ENCODE assay signal across 25 mouse cellular contexts in the genomic region with DNA sequence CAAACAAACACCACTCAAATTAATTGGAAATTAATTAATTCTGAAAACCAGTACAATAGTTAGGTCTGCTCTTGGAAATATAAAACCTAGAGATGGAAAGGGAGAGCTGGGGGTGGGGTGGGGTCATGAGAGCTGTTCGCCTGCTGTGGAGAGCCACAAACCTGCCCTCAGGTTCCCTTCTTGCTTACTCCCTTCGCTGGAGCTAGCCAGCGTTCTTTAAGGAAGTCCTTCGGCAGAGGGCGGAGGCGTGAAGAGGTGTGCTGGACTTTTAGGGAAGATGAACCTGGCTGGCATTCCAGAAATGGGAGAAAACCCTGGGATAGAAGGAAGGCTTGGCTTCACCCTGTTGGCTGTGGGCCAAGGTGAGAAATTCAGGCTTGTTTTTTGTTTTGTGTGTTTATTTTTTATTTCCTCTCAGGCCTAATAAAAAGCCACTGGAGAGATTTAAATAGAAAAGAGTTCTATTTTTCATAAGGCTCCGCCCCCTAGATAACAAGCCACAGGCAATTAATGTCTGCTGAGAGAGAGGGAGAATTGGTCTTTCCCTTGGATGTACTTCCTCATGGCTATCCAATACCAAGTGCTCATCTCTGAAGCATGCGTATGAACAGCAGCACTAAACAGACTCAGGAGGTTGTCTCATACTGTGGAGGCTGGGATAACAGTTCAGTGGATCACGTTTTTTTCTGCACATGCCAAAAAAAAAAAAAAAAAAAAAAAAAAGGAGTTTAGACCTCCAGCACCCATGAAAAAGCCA. TPM values are rescaled to one million over a fixed set of nuclear protein-coding genes. Genes with fewer than 3 reads are reported as not detected.
DNase-seq lines count a peak whose midpoint lies in the region; ATAC-seq and TF ChIP-seq lines count a peak whose summit lies in the region.
"Had no signal": no experiment of that assay in that cellular context is flagged by ENCODE, and none has a peak within 500 bp of the region (broad histone marks: within the 10 kb centered on the region; RNA-seq: fewer than 3 reads in every experiment).

No protein-coding gene starts in this region.

- TF ChIP-seq EP300 in lung, postnatal 0 days (IDR thresholded peaks at IDR 0.05) = no peak

- no peaks in the 10 kb centered on the region for H3K27me3 ChIP-seq in lung, embryonic 16.5 days (ENCODE audit: control insufficient read depth, insufficient read depth, low read depth, low read length)
- H3K27me3 ChIP-seq in lung, postnatal 0 days (replicated peaks; ENCODE audit: insufficient read depth, low read length) = no peaks in the 10 kb centered on the region
- no peaks in the 10 kb centered on the region for H3K27me3 ChIP-seq in myocyte (ENCODE audit: control insufficient read depth, insufficient read depth, insufficient read length)
- H3K27me3 ChIP-seq: embryonic facial prominence, embryonic 15.5 days had no signal

- TF ChIP-seq POLR2A in myocyte (IDR thresholded peaks at IDR 0.05; ENCODE audit: insufficient read length, low read depth) = no peak

- no peak overlapping the region for H3K27ac ChIP-seq in lung, embryonic 16.5 days (ENCODE audit: low read length)
- no peak overlapping the region for H3K27ac ChIP-seq in lung, postnatal 0 days (ENCODE audit: low read length)
- H3K27ac ChIP-seq: embryonic facial prominence, embryonic 15.5 days; forebrain, embryonic 10.5 days; gastrocnemius, adult 2 months; heart, adult 2 months; hindbrain, embryonic 10.5 days; hindbrain, embryonic 14.5 days had no signal

- H3K9me3 ChIP-seq in lung, embryonic 16.5 days (ENCODE audit: control insufficient read depth, low read length) = no peaks in the 10 kb centered on the region
- no peaks in the 10 kb centered on the region for H3K9me3 ChIP-seq in lung, postnatal 0 days (ENCODE audit: low read length)
- H3K9me3 ChIP-seq: embryonic facial prominence, embryonic 15.5 days; forebrain, embryonic 10.5 days; G1E; heart, embryonic 12.5 days; hindbrain, embryonic 10.5 days had no signal

- peaks cover 5% of the 10 kb centered on the region; the same call in 1 of the 2 replicates for H3K4me1 ChIP-seq in lung, embryonic 16.5 days (replicated peaks; ENCODE audit: control insufficient read depth, insufficient read depth, low read length)
- H3K4me1 ChIP-seq in lung, postnatal 0 days (ENCODE audit: insufficient read depth, low read depth, low read length) = no peaks in the 10 kb centered on the region

- H3K4me2 ChIP-seq in lung, embryonic 16.5 days (ENCODE audit: low read depth, low read length) = no peak overlapping the region
- no peak overlapping the region for H3K4me2 ChIP-seq in lung, postnatal 0 days (replicated peaks; ENCODE audit: low read depth, low read length)
- peak overlapping the region; percentile 12 for H3K4me2 ChIP-seq in myocyte (ENCODE audit: low read depth)
- H3K4me2 ChIP-seq: embryonic facial prominence, embryonic 15.5 days; heart, embryonic 12.5 days; hindbrain, embryonic 14.5 days had no signal

- no peak for TF ChIP-seq CTCF in lung, postnatal 0 days (IDR thresholded peaks at IDR 0.05)

- WGBS in lung, embryonic 16.5 days = 33% methylated on average over 9 of the region's 9 CpGs
- whole genome bisulfite sequencing in lung, postnatal 0 days = 34% methylated on average over 9 of the region's 9 CpGs

- no peaks in the 10 kb centered on the region for H3K79me2 ChIP-seq in myocyte (ENCODE audit: control insufficient read depth, insufficient read depth)

- H3ac ChIP-seq in myocyte (ENCODE audit: control insufficient read depth, insufficient read length) = no peak overlapping the region

- no peaks in the 10 kb centered on the region for H3K36me3 ChIP-seq in lung, embryonic 16.5 days (ENCODE audit: control insufficient read depth, insufficient read depth, low read length)
- no peaks in the 10 kb centered on the region for H3K36me3 ChIP-seq in lung, postnatal 0 days (ENCODE audit: insufficient read depth, low read length)
- no peaks in the 10 kb centered on the region for H3K36me3 ChIP-seq in myocyte (ENCODE audit: control insufficient read depth, insufficient read depth)
- H3K36me3 ChIP-seq: embryonic facial prominence, embryonic 15.5 days; forebrain, embryonic 10.5 days; G1E; heart, embryonic 12.5 days; hindbrain, embryonic 10.5 days had no signal

- ATAC-seq in lung, embryonic 16.5 days (ENCODE audit: low read depth) = peak; percentile 64; the same call in 1 of the 2 replicates
- no peak for ATAC-seq in lung, postnatal 0 days
- ATAC-seq: CD4-positive, CD25-positive, alpha-beta regulatory T cell, adult 4 months; forebrain, embryonic 14.5 days had no signal

- no peak overlapping the region for H3K9ac ChIP-seq in lung, embryonic 16.5 days (ENCODE audit: low read length)
- H3K9ac ChIP-seq in lung, postnatal 0 days (replicated peaks; ENCODE audit: low read depth) = no peak overlapping the region
- H3K9ac ChIP-seq: embryonic facial prominence, embryonic 15.5 days; heart, embryonic 12.5 days; hindbrain, embryonic 14.5 days had no signal

- no peak overlapping the region for H3K4me3 ChIP-seq in lung, embryonic 16.5 days (ENCODE audit: low read length)
- H3K4me3 ChIP-seq in lung, postnatal 0 days (ENCODE audit: low read depth, low read length) = no peak overlapping the region
- H3K4me3 ChIP-seq in myocyte = no peak overlapping the region
- H3K4me3 ChIP-seq: embryonic facial prominence, embryonic 15.5 days; erythroblast, embryonic 14.5 days; forebrain, embryonic 10.5 days; gastrocnemius, adult 2 months; heart, adult 2 months; heart, embryonic 12.5 days; hindbrain, embryonic 10.5 days had no signal

- peak; percentile 57 for DNase-seq in heart, adult 11 months
- no peak for DNase-seq in heart, adult 9 months (ENCODE audit: low spot score in 2 of 2)
- no peak for DNase-seq in lung, postnatal 0 days (ENCODE audit: low spot score)
- peak; percentile 38 for DNase-seq in MN1 (ENCODE audit: low spot score)
- no peak for DNase-seq in thymus, postnatal 10 days (ENCODE audit: low spot score in 2 of 2)
- DNase-seq: adrenal gland, adult 2 months; adrenal gland, postnatal 25 days; B cell, adult 2 months; cerebellum, adult 18-20 months; cerebellum, adult 9-11 months; embryo, embryonic 11 days; gastrocnemius, adult 2 months; gastrocnemius, postnatal 36 days; heart, adult 2 months had no signal

TF ChIP-seq in myocyte, 11 proteins besides CTCF, POLR2A, EP300 and RAD21:
- TF ChIP-seq TCF3 (IDR thresholded peaks at IDR 0.05; ENCODE audit: insufficient read length, low read depth) (no peak), MAX (IDR thresholded peaks at IDR 0.05; ENCODE audit: low read depth) (no peak), USF1 (IDR thresholded peaks at IDR 0.05; ENCODE audit: low read depth) (no peak), MYOG (IDR thresholded peaks at IDR 0.05; ENCODE audit: control insufficient read depth in 1 of 3, insufficient read depth in 1 of 3, insufficient read length in 2 of 3, low read depth in 2 of 3) (no peak), POLR2AphosphoS2 (IDR thresholded peaks at IDR 0.05; ENCODE audit: insufficient read length, low read depth) (no peak), MYOD1 (IDR thresholded peaks at IDR 0.05; ENCODE audit: control insufficient read depth in 1 of 3, insufficient read length in 2 of 3, low read depth in 2 of 3) (no peak)

RNA-seq across cellular contexts. Expression of a gene that starts 20.8 kb away (rescaled TPM):
- polyA plus RNA-seq in lung, embryonic 16.5 days (2015; fragmentation: Nextera tagmentation; extraction: Ambion mirVana) = 5.0 and 6.2 TPM in 2 replicates
- polyA plus RNA-seq in lung, postnatal 0 days (2015; fragmentation: Nextera tagmentation; extraction: Ambion mirVana) = 3.5 and 3.9 TPM in 2 replicates
- polyA plus RNA-seq in myocyte (2012; fragmentation: generic; extraction: Trizol) = 2.7 TPM

RNA-seq across cellular contexts. Expression of a gene that starts 56.2 kb away (rescaled TPM):
- polyA plus RNA-seq in lung, embryonic 16.5 days (2015; fragmentation: Nextera tagmentation; extraction: Ambion mirVana) = 0.15 and 0.20 TPM in 2 replicates
- 0.04 TPM in 2 replicates for polyA plus RNA-seq in lung, postnatal 0 days (2015; fragmentation: Nextera tagmentation; extraction: Ambion mirVana)
- not detected for polyA plus RNA-seq in myocyte (2012; fragmentation: generic; extraction: Trizol)
- polyA plus RNA-seq: CD4-positive, CD25-positive, alpha-beta regulatory T cell, adult 4 months; erythroblast, embryonic 14.5 days; G1E; heart, embryonic 12.5 days had no signal

Comparison
In these comparisons a context has a peak if more than half of its experiments do, and no peak if none do; other contexts are left out.
1. DNase-seq: peak in heart, adult 11 months (single experiment) and MN1 (single experiment); none in heart, adult 9 months (0 of 2), lung, postnatal 0 days (single experiment) and thymus, postnatal 10 days (0 of 2).